Mouse (Mus musculus) cerebellum, adult 11-12 months (tissue): Measurements from ENCODE around the gene Dnaaf5.

Experiments used
- DNase-seq: peaks from one replicate; pipeline ENCODE4 v3.0.0; 2022

Gene Dnaaf5

DNA sequence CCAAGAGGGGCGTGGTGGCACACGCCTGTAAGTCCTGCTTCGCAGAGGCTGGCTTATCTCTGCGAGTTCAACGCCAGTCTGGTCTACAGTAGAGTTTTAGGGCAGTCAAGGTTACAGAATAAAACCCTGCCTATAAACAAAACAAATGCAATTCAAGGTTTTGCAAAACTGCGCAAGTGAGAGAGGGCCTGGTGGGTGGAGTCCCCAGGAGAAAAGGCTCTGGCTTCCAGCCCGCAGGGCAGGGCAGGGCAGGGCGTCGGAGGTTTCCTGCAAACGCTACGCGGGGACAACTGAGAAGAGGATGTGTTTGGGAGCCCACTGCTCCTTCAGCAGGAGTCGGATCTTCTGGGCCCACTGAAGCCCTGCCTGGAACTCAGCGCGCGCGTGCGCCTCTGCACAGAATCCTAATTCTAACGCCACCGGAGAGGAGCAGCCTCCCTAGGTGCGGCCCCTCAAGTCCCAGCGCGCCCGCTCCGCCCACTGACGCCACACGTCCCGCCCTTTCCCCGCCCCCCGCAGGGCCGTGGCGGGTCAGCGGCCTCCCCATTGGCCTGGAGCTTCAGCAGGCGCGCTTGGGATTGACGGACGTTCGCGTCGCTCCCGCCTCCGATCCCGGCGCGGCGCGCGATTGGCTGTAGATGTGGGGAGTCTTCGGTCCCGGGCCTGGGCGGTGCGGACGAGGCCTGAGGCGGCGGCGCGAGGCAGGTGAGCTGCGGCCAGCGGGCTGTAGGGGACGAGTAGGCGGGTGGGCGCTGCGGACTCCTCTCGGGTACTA lies 50.2 kb downstream of the Dnaaf5 start, which contains the start of gene Sun1:
Sun1 (plus strand) TSS at position 643 of the 775 bp plus-strand sequence.
- DNase-seq, result peak; percentile 98

DNA sequence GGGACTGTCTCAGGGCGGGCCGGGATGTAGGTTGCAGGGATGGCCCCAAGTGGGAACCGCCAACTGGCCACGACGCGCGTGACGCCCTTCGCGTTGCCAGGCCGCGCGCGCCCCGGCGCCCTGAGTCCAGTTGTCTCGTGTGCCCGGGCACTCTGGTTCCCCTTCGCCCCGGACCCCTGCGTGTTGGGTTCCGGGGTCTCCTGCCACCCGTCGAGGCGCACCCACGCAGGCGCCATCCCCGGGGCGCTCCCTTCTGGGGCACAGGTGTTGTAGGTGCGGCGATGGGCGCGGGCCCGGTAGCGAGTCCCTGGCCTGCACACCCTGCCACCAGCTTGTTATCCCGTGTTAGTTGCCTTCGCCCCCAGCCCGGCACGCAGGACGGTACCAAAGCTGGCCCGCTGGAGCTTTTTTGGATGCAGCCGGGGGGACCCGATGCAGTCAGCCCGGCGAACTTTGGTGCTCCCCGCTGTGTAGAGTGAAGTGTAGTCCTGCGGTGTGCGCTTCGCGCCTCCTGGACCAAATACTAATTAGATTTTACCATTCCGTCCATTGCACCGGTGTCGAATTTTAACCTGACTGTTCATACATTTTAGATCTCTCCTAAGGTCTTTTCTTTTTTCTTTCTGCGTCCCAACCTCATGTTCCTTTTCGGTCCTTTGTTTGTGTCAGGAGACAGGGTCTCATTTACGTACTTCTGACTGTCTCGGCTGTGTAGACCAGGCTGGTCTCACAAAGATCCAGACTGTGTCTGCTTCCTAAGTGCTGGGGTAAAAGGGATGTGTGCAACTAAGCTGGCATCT lies 50.9 kb downstream of the Dnaaf5 start:
- no peak for DNase-seq

DNA sequence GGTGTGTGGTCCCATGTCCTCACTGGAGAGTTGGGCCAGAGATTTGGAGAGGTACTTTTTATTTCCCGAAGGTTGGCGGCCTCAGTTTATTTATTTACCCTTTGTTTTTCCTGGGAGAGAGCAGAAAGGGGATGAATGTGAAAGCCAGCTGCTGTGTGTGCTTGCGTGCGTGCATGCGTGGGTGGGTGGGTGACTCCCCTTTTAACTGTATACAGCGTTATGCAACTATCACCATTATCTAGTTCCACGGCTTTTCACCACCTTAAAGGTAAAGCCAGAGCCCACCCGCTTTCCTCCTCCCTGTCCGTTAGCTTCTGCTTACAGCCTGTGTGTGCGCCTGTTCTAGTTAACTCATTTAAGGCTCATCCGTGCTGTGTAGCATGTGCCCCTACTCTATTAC lies 52.1 kb downstream of the Dnaaf5 start:
- no peak for DNase-seq

- DNase-seq, result no peak
These were observed 53.3 kb downstream of the Dnaaf5 start for GRCm38 (mm10) chr5:139203312-139203711.

GRCm38 (mm10) chr5:139206081-139206480 lies 56.1 kb downstream of the Dnaaf5 start:
- no peak for DNase-seq

- DNase-seq, result no peak
These were observed 56.5 kb downstream of the Dnaaf5 start for GRCm38 (mm10) chr5:139206525-139206924.

DNA sequence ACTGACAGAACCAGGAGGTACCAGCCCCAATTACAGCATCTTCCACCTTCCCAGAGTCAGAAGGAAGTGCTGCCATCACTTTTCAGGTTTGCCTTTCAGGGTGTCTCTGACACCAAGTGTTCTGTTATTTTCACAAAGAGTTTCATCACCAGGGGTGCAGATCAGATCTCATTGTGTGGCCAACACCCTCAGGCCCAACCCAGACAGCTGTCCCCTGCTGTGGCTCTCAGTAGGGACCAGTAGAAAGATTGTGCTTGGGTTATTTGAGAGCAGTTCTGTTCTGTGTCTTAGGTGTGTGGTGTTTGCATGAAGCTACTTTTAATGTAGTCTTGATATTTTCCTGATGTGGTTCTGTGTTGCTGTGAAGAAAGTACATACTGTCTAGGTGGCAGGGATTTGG lies 58.2 kb downstream of the Dnaaf5 start:
- DNase-seq, result no peak

GRCm38 (mm10) chr5:139208871-139209684 lies 59.1 kb downstream of the Dnaaf5 start:
- peak; percentile 69 for DNase-seq

GRCm38 (mm10) chr5:139209685-139210026 lies 59.6 kb downstream of the Dnaaf5 start:
- no peak for DNase-seq

- no peak for DNase-seq
These were observed 61.8 kb downstream of the Dnaaf5 start for GRCm38 (mm10) chr5:139211737-139212385.

DNA sequence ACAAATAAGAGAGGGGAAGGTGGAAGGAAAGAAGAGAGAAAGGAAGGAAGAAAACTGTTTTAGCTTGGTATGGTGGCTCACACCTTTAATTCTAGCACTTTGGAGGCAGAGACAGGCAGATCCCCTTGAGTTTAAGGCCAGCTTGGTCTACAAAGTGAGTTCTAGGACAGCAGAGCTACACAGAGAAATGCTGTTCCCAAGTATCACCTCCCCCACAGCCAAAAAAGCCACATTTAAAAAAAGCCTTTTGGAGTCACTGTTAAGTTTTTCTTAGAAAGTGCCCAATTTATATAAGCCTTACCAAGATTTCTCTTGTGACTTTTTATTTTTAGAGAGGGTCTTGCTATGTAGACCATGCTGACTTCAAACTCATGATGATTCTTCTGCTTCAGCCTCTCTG lies 64.3 kb downstream of the Dnaaf5 start:
- DNase-seq, result no peak

GRCm38 (mm10) chr5:139215184-139215583 lies 65.2 kb downstream of the Dnaaf5 start:
- no peak for DNase-seq

GRCm38 (mm10) chr5:139216121-139216520 lies 66.1 kb downstream of the Dnaaf5 start:
- DNase-seq, result no peak

- DNase-seq, result no peak
These were observed 66.8 kb downstream of the Dnaaf5 start for GRCm38 (mm10) chr5:139216774-139217173.

DNA sequence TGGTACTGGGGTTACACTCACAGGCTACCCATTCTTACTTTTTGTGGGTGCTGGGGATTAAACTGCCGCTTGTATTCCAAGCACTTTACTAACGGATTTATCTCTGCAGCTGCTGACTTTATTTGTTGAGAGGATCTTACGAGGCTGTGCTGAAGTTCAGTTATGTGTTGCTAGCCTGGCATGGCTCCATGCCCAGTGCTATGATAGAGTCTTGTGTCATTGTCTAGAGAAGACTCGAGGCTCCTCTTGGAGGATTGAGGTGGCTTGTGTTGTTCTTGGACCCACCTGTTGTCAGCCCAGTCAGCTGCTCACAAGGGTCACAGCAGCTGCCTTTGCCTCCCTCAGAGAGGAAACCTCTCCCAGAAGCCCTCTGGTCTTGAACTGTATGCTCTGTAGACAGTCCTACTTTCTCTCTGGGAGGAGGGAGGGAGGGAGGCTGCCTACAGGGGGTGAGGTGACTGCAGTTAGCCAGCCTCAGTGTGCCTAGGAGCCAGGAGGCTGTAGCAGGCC lies 70.0 kb downstream of the Dnaaf5 start:
- DNase-seq, result no peak

DNA sequence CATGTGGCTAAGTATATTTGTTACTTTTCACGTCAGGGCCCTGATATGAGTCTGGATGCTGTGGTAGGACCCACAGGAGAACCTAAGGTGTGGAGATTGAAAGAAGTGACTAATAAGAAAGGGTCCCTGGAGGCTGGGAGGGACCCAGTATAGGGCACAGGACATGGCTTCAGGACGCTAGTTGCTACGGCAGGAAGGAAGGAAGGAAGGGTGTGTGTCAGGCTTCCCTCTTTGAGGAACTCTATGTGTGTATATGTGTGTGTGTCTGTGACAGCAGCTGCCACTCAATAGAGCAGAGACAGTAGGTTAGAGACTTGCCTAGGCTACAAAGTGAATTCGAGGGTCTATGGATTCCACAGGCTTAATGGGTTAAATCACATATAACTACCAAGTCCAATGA lies 70.6 kb downstream of the Dnaaf5 start:
- DNase-seq, result no peak

- DNase-seq, result no peak
These were observed 73.3 kb downstream of the Dnaaf5 start for GRCm38 (mm10) chr5:139223331-139223730.

GRCm38 (mm10) chr5:139227236-139227635 lies 77.2 kb downstream of the Dnaaf5 start:
- DNase-seq, result no peak

DNA sequence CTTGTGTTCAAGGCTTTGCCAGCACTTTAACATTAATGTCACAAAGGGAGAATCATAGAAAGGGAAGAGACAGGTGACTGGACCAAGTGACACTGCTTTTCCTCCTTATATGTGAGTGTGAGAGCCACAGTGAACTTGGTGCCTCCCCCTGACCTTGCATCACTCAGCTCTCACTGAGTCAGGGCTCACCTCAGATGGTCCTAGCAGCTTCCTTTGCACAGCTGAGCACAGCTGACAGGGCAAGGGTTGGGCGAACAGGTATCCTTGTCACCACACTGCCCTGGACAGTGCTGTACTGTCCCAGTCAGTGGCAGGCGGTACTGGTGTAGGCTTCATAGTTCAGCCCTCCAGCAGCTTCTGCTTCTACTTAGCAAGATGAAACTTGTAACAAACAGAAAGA lies 77.6 kb downstream of the Dnaaf5 start:
- DNase-seq, result no peak

GRCm38 (mm10) chr5:139228318-139228717 lies 78.3 kb downstream of the Dnaaf5 start:
- no peak for DNase-seq

- no peak for DNase-seq
These were observed 79.7 kb downstream of the Dnaaf5 start for GRCm38 (mm10) chr5:139229716-139230115.

GRCm38 (mm10) chr5:139232083-139232482 lies 82.1 kb downstream of the Dnaaf5 start:
- no peak for DNase-seq

DNA sequence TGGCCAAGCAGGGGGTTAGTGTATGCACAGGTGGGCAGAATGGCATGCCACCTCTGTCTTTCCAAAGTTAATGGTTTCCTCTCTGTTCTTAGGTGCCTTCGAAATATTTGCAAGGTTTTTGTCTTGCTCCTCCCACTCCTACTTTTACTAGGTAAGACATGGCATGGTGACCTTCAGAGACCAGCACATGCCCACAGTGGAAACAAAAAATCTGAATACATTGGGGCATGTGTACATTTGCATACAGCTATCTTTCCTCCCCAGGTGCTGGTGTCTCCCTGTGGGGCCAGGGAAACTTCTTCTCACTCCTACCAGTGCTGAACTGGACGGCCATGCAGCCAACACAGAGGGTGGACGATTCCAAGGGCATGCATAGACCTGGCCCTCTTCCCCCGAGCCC lies 84.4 kb downstream of the Dnaaf5 start:
- no peak for DNase-seq
